In the genomic region with DNA sequence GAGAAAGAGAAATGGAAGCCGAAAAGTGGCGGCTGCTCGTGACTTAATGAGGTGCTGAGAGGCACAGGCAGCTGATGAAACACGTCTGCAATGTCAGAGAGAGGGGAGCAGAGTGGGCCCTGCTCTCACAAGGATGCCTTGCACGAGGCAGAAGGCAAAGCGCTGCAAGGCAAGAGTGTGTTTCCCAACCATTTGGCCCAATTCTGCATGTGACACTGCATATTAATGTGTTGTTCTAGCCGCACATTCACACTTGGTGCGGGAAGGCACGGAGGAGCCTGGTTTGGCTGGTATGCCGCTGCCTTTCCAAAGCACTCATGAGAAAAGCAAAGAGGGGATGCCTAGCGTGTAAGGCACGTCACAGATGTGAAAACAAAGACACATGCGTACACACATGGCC, we compare ENCODE assay signal across 7 mouse cellular contexts.
DNase-seq lines count a peak whose midpoint lies in the region; ATAC-seq and TF ChIP-seq lines count a peak whose summit lies in the region.

No protein-coding gene starts in this region.

- H3K9ac ChIP-seq in lung, embryonic 15.5 days = no peak overlapping the region
- H3K9ac ChIP-seq in hindbrain, embryonic 15.5 days = no peak overlapping the region
- H3K9ac ChIP-seq in stomach, postnatal 0 days (ENCODE audit: low read length) = no peak overlapping the region

- no peak overlapping the region for H3K4me2 ChIP-seq in lung, embryonic 15.5 days
- H3K4me2 ChIP-seq in hindbrain, embryonic 15.5 days = peak overlapping the region; percentile 28
- H3K4me2 ChIP-seq in stomach, postnatal 0 days (replicated peaks; ENCODE audit: low read depth) = no peak overlapping the region

- 0 out of 2 replicates have a peak overlapping the region, but pooled peaks have one; percentile 10 for H3K27ac ChIP-seq in lung, embryonic 15.5 days
- H3K27ac ChIP-seq in hindbrain, embryonic 15.5 days (replicated peaks) = peak overlapping the region; percentile 71
- peak overlapping the region; percentile 41 for H3K27ac ChIP-seq in olfactory bulb, adult 2 months (ENCODE audit: insufficient read depth, low read depth, low read length)
- no peak overlapping the region for H3K27ac ChIP-seq in stomach, postnatal 0 days (replicated peaks)

- H3K4me3 ChIP-seq in lung, embryonic 15.5 days = no peak overlapping the region
- no peak overlapping the region for H3K4me3 ChIP-seq in hindbrain, embryonic 15.5 days
- no peak overlapping the region for H3K4me3 ChIP-seq in olfactory bulb, adult 2 months (ENCODE audit: insufficient read depth, low read depth, low read length)
- H3K4me3 ChIP-seq in stomach, postnatal 0 days (ENCODE audit: low read depth, low read length) = no peak overlapping the region

- H3K36me3 ChIP-seq in lung, embryonic 15.5 days = no peaks in the 10 kb centered on the region
- H3K36me3 ChIP-seq in hindbrain, embryonic 15.5 days = no peaks in the 10 kb centered on the region
- no peaks in the 10 kb centered on the region for H3K36me3 ChIP-seq in stomach, postnatal 0 days (ENCODE audit: control insufficient read depth, insufficient read depth, low read length)

- 39% methylated on average over 13 of the region's 13 CpGs for WGBS in lung, embryonic 15.5 days
- 37% methylated on average over 13 of the region's 13 CpGs for WGBS in hindbrain, embryonic 15.5 days
- 37% methylated on average over 13 of the region's 13 CpGs for WGBS in olfactory bulb, adult 2 months
- 72% methylated on average over 13 of the region's 13 CpGs for WGBS in stomach, postnatal 0 days

- TF ChIP-seq POLR2A in olfactory bulb, adult 2 months (IDR thresholded peaks at IDR 0.05; ENCODE audit: insufficient read depth, low read depth, low read length) = no peak

- no peaks in the 10 kb centered on the region for H3K27me3 ChIP-seq in lung, embryonic 15.5 days
- H3K27me3 ChIP-seq in hindbrain, embryonic 15.5 days = no peaks in the 10 kb centered on the region
- H3K27me3 ChIP-seq in stomach, postnatal 0 days (ENCODE audit: control insufficient read depth, insufficient read depth, low read length) = no peaks in the 10 kb centered on the region

- peak; percentile 84; the same call in 1 of the 2 replicates for ATAC-seq in lung, embryonic 15.5 days (ENCODE audit: borderline replicate concordance, extremely low read depth, low FRiP score, low TSS enrichment)
- peak; percentile 70 for ATAC-seq in hindbrain, embryonic 15.5 days (ENCODE audit: low FRiP score, low read depth)
- ATAC-seq in stomach, postnatal 0 days (ENCODE audit: low FRiP score, low TSS enrichment) = no peak

- no peak for DNase-seq in lung, postnatal 14 days
- peak; percentile 24 for DNase-seq in fibroblast of lung, adult 2 months (ENCODE audit: low read depth)
- no peak for DNase-seq in urinary bladder, postnatal 10 days (ENCODE audit: low spot score)
- DNase-seq in stomach, postnatal 0 days (ENCODE audit: low spot score) = no peak

- H3K4me1 ChIP-seq in lung, embryonic 15.5 days = peaks cover 12% of the 10 kb centered on the region
- H3K4me1 ChIP-seq in hindbrain, embryonic 15.5 days (replicated peaks) = peaks cover 49% of the 10 kb centered on the region
- peaks cover 17% of the 10 kb centered on the region; the same call in 1 of the 2 replicates for H3K4me1 ChIP-seq in olfactory bulb, adult 2 months (ENCODE audit: control insufficient read depth, insufficient read depth, low read length)
- no peaks in the 10 kb centered on the region for H3K4me1 ChIP-seq in stomach, postnatal 0 days (replicated peaks; ENCODE audit: control insufficient read depth, insufficient read depth)

- TF ChIP-seq EP300 in stomach, postnatal 0 days (optimal IDR thresholded peaks at IDR 0.05) = no peak

- H3K9me3 ChIP-seq in lung, embryonic 15.5 days = no peaks in the 10 kb centered on the region
- no peaks in the 10 kb centered on the region for H3K9me3 ChIP-seq in hindbrain, embryonic 15.5 days
- no peaks in the 10 kb centered on the region for H3K9me3 ChIP-seq in stomach, postnatal 0 days (ENCODE audit: control insufficient read depth, low read length)

- no peak for TF ChIP-seq CTCF in olfactory bulb, adult 2 months (IDR thresholded peaks at IDR 0.05; ENCODE audit: insufficient read depth, low read depth, low read length)
- TF ChIP-seq CTCF in stomach, postnatal 0 days (IDR thresholded peaks at IDR 0.05; ENCODE audit: low read depth) = no peak
